Mouse (Mus musculus) mouse embryonic stem cell (cell line): ENCODE measurements around the gene Txlna.

ENCODE experiments used
- in situ Hi-C, 2 experiments: fragments of 300-500 bp; cut with MboI; formaldehyde crosslinking; loops; 1 replicate in 1 of 2; 3 replicates in 1 of 2; pipeline ENCODE4 v1.14.3; 2019 to 2020; ENCODE audit warnings: low sequenced_read_pairs in 2 of 2, low pct_unique_long_range_greater_than_20kb in 1 of 2, mixed read lengths in 1 of 2; ENCODE audit not compliant: unreplicated experiment in 1 of 2

Gene Txlna

DNA sequence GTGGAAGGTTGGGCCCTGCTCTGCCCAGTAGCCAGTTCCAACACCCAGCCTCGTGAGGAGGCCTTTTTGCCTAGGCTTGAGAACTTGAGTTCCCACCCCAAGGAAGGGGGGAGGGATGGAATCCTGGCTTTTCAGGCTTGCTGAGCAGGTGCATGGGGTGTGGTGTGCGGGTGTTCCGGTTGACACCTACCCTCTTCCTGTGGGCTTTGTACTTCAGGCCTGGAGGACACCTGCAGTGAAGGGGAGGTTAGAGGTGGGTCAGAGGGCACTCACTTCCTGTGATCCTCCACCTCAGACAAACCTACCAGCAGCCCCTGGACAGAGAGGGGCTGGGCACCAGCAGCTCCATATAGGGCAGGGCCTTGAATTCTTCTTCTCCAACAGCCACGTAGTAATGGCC, 30.8 kb downstream of the Txlna start:
- in situ Hi-C loops: no loop called here

GRCm38 (mm10) chr4:129609139-129609631, 31.7 kb downstream of the Txlna start:
- in situ Hi-C loops: no loop called here

DNA sequence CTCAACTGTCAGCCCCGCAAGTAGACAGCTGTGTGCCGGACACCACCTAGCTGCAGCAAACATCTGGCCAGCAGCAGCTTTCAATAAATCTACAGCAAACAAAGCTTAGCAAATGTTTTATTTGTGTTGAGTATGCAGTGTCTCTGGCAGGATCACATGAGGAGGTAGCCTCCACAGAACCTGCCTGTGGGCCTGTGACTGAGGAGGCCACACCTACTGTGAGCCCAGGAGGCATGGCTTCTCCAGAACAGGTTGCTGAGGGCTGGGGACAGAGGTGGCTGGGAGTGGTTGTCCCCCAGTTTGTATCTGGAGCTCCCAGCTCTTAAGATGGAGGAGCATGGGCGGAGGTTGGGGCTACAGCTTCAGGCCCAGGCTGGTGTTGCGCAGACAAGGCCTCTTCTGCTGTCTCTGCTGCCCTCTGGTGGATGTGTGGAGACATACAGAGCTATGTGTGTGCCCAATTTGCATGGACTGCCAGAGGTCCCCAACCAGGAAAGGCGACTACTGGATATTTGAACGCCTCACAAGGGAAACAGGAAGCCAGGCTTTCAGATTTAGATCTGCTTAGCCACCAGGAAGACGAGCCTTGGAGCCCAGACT, 32.3 kb downstream of the Txlna start:
- in situ Hi-C loops: no loop called here

DNA sequence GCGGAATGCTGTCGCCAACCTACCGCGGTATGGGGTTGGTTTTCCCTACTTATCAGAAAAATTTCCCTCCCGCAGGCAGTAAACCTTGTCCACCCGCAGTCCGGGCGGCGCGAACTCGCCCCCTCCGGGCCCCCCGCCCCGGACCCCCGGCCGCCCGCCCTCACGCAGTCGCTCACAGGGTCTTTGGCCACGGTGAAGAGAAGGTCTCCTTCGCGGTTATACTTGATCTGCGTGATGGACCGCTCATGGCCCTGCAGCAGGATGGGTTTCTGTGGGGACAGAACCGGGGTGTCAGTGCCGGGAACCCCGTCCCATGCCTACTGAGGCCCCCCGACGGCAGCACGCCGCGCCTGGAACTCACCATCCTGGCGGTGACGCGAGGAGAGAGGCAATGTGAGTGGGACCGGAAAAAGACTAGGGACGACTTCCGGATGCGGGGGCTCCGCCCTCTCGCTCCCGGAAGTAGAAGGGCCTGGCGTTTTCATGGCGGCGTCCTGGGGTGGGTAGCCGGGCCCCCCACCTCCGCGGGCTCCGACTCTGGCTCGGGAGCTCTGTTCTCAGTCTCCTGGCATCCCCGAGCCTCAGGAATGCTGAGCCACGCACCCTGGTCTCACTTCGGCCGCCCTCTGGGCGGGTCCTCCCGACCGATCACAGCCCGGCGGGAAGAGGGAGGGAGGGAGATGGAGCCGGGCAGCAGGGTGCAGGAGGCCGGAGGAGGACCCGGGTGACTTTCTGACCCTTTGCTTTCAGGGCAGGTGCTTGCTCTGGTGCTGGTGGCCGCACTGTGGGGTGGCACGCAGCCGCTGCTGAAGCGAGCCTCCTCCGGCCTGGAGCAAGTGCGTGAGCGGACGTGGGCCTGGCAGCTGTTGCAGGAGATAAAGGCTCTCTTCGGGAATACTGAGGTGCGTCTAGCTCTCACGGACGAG, 40.4 kb downstream of the Txlna start, which contains the start of the genes Eif3i and Tmem234:
Eif3i (minus strand) TSS at position 416 of the 926 bp plus-strand sequence.
Tmem234 (plus strand) TSS at position 436 of the 926 bp plus-strand sequence.
- in situ Hi-C loops: no loop called here

DNA sequence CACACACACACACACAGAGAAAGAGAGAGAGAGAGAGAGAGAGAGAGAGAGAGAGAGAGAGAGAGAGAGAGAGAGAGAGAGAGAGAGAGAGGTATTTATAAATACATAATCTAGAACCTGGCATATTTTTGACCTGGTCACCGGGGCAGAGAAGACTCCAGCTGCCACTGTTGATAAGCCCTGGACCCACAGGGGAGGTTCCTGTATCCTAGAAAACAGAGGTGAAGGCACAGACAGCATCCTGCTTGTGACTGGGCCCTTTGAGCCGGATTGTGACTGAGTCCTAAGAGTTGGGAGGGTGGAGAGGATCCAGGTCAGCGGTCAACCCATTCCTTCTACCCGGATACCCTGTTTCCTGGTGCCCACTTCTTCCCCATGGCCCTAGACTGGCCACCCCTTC, 52.0 kb downstream of the Txlna start:
- in situ Hi-C loops: no loop called here

DNA sequence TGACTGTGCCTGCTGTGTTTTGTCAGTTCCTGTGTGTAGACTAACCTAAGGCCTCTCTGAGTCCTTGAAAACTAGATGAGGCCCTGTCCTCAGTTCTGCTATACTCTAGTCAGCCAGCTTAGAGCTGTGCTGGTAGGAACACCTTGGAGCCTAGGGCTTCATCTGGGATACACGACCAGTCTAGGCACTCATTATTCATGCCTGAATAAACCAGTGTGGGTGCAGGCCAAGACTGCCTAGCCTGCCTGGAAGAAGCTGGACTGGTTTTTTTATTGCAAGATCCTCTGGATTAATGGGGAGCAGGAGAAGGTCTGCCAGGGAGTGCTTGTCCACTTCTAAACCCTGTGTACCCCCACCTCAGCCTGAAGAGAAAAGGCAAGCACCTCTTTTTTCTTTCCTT, 53.9 kb downstream of the Txlna start:
- in situ Hi-C loops: no loop called here

DNA sequence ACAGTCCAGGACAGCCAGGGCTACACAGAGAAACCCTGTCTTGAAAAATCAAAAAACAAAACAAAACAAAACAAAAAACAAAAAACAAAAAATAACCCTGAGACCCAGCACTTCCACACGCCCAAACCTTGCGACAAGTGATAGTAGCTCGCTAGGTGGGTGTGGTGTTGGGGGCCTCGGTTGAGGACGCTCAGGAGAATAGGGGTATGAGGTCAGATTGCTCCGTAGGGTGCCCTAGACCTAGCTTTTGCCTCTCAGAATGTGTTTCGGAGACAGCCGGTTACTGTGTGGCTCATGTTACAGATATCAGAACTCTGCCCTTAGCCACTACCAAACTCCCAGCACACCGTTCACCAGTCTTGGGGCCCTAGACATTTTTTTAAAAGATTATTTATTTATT, 55.1 kb downstream of the Txlna start:
- in situ Hi-C loops: no loop called here

GRCm38 (mm10) chr4:129584884-129585608, 55.8 kb downstream of the Txlna start:
- in situ Hi-C loops: no loop called here

DNA sequence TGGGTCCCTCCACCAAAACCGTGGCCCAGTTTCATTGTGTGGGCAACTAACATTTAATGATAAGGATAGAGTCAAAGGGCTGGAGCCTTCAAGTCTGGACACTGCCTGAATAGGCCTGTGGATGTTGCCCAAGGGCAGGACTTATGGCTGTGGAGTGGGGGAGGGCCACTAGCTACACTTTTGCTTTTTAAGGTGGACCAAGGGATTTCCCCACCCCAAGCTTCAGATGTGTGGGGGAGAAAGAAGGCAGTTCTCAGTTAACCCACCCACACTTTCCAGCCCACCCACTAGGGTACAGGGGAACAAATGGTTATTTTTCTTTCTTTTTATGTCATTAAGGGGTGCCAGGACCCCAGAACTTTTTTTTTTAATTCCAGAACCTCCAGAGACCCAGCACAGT, 56.5 kb downstream of the Txlna start:
- in situ Hi-C loops: no loop called here

DNA sequence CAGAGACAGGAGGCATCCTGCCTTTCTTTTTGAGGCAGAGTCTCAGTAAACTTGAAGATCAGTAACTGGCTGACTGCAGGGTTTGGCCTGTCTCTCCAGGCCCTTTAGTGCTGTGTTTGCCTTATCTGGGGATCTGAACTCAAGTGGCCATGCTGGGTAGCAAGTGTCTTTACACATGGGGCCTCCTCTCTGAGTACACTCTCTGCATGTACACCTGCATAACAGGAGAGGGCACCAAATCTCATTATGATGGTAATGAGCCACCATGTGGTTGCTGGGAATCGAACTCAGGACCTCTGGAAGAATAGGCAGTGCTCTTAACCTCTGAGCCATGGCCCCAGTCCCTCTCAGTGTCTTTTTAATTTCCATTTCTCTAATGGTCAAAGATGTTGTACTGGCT, 58.6 kb downstream of the Txlna start:
- in situ Hi-C loops: no loop called here

DNA sequence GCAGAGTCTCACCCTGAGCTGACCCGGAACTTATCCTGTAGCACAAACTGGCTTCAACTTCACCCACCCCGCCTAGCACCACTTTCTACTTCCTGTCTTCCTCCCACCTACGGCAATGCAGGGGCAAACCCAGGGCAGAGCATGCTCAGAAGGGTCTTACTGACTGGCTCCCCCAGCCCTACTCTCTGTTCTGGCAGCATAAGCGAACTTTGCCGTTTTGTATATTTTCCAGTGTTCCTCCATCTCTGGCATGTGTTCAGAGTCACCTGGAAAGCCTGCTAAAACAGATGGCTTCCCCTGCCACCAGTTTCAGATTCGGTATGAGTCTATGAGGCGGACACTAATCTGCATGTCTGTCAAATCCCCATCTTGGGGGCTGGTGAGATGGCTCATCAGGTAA, 60.5 kb downstream of the Txlna start:
- in situ Hi-C loops: no loop called here

GRCm38 (mm10) chr4:129578466-129578865, 62.4 kb downstream of the Txlna start, which contains the start of gene Fam167b:
TSS of gene Fam167b (minus strand) at chr4:129578549.
- in situ Hi-C loops: no loop called here

DNA sequence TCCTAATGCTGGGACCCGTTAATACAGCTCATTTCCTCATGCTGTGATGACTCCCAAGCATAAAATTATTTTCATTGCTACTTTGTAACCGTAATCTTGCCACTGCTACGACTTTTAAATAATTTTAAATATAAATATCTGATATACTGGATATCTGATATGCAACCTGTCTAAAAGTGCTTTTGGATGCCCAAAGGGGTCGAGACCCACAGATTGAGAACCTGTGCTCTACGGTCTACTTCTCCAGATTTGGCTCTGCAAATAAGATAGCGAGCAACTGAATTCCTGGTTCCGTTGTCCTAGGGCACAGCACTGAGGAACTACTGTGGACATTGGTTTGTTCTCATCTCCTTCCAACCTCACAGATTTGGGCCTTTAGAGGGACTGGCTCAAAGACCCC, 63.2 kb downstream of the Txlna start:
- in situ Hi-C loops: no loop called here

GRCm38 (mm10) chr4:129576863-129577491, 63.9 kb downstream of the Txlna start:
- in situ Hi-C loops: no loop called here
